Mouse (Mus musculus) brain, embryonic 14.5 days (tissue): ENCODE measurements around the gene Zbtb4.

ENCODE experiments used
- CTCF ChIP-seq: fragments of 200-500 bp; IDR thresholded peaks from 2 replicates; pipeline ENCODE4 v1.5.1; 2012; ENCODE audit warnings: inconsistent platforms, mild to moderate bottlenecking, moderate library complexity, borderline replicate concordance; ENCODE audit not compliant: insufficient read depth, insufficient read length; ENCODE audit errors: extremely low read depth
- POLR2A ChIP-seq: fragments of 200-500 bp; IDR thresholded peaks from 2 replicates; pipeline ENCODE4 v1.6.1; 2012; ENCODE audit warnings: mild to moderate bottlenecking, inconsistent platforms, borderline replicate concordance; ENCODE audit not compliant: poor library complexity, insufficient read depth, insufficient read length, severe bottlenecking; ENCODE audit errors: extremely low read depth

- TF ChIP-seq POLR2A (0 out of 2 replicates have a peak, but pooled peaks have one; percentile 27), CTCF (no peak)
These were observed 37.0 kb downstream of the Zbtb4 start for GRCm38 (mm10) chr11:69802648-69803105.
